Mouse (Mus musculus) forebrain, postnatal 0 days (tissue): ENCODE measurements around the gene Ndrg3. TPM values are rescaled to one million over a fixed set of nuclear protein-coding genes. Genes with fewer than 3 reads are reported as not detected.
A peak's percentile ranks its signal among the peaks of the same experiment; 100 is the strongest.
"Not testable (repeated sequence)": the region's sequence is repeated elsewhere in the genome, so short reads cannot be mapped to it uniquely, and the experiment has no call there.

Experiments
- ATAC-seq: fragments of 200-750 bp; cut with Nextera tagmentation; 2 replicates; pipeline ENCODE4 v1.8.0; 2017; ENCODE audit warnings: mild to moderate bottlenecking, moderate library complexity
- DNase-seq: peaks from one replicate; pipeline ENCODE4 v3.0.0-alpha.2; 2015
- H3K27ac ChIP-seq: fragments of 300-500 bp; sonication (generic); 2 replicates; pipeline ENCODE4 v1.5.1; 2014; ENCODE audit warnings: low read depth, mild to moderate bottlenecking, antibody characterized with exemption, low read length, moderate library complexity, mixed read lengths
- H3K27me3 ChIP-seq: fragments of 300-500 bp; sonication (generic); 2 replicates; pipeline ENCODE4 v1.6.1; 2014; ENCODE audit warnings: mild to moderate bottlenecking, low read length, mixed read lengths; ENCODE audit not compliant: insufficient read depth
- H3K36me3 ChIP-seq: fragments of 300-500 bp; sonication (generic); 2 replicates; pipeline ENCODE4 v1.6.1; 2014; ENCODE audit warnings: mild to moderate bottlenecking, moderate library complexity; ENCODE audit not compliant: insufficient read depth
- H3K4me1 ChIP-seq: fragments of 300-500 bp; sonication (generic); 2 replicates; pipeline ENCODE4 v1.6.1; 2014; ENCODE audit warnings: antibody characterized with exemption; ENCODE audit not compliant: insufficient read depth
- H3K4me2 ChIP-seq: fragments of 300-500 bp; sonication (generic); 2 replicates; pipeline ENCODE4 v1.6.1; 2014; ENCODE audit warnings: low read depth, mild to moderate bottlenecking, moderate library complexity
- H3K4me3 ChIP-seq: fragments of 300-500 bp; sonication (generic); 2 replicates; pipeline ENCODE4 v1.5.1; 2014; ENCODE audit warnings: low read depth, low read length, mixed read lengths
- H3K9ac ChIP-seq: fragments of 300-500 bp; sonication (generic); 2 replicates; pipeline ENCODE4 v1.6.1; 2014; ENCODE audit warnings: mild to moderate bottlenecking
- H3K9me3 ChIP-seq: fragments of 300-500 bp; sonication (generic); 2 replicates; pipeline ENCODE4 v1.6.1; 2016; ENCODE audit warnings: low read length
- CTCF ChIP-seq: sonication (generic); IDR thresholded peaks from 2 replicates; pipeline ENCODE4 v1.5.1; 2016; ENCODE audit warnings: antibody characterized with exemption, control low read depth, low read depth
- WGBS: fragments of 180-500 bp; shearing (Covaris S2); extraction: QIAGEN DNeasy Blood & Tissue Kit; methylation state at CpG from one replicate; pipeline ENCODE4 v1.1.7; 2014; 5-methylcytosine and 5-hydroxymethylcytosine counted together
- polyA plus RNA-seq: library from polyadenylated mRNA; unstranded; fragments of >200 nt; fragmentation: Nextera tagmentation; extraction: Ambion mirVana; gene quantifications from 2 replicates; pipeline ENCODE4 v1.2.1, GENCODE M21; 2015
- total RNA-seq: library from RNA; depleted of rRNA; stranded (reverse); fragments of >200 nt; gene quantifications from 2 replicates; pipeline ENCODE4 v1.2.3, GENCODE M21; 2014

Gene Ndrg3
- total and polyA plus RNA-seq, 2 experiments from 2014 or later, result 147 to 161 TPM

DNA sequence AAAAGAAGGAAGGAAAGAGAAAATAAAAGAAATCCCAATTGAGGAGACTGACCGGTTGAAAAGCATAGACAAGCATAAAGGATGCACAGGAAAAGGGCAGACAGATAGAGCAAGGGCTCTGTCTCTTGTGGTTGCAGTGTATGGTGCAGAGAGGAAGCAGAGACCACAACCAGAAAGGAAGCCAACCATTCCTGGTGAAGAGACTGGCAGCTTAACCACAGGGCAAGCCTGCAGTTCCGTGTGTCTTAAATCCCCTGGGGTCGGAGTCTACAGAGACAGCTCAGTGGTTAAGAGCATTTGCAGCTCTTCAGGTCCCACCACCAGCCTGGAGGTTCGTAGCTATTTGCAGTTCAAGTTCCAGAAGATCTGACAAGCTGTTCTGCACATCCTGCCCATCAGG, 73.3 kb downstream of the Ndrg3 start:
- DNase-seq (no peak), ATAC-seq (no peak)
- Histone ChIP-seq H3K9me3 (no peaks in the 10 kb centered on the region), H3K27ac (no peak overlapping the region), H3K36me3 (no peaks in the 10 kb centered on the region), H3K9ac (no peak overlapping the region), H3K27me3 (no peaks in the 10 kb centered on the region), H3K4me2 (no peak overlapping the region), H3K4me1 (no peaks in the 10 kb centered on the region), H3K4me3 (no peak overlapping the region)
- TF ChIP-seq CTCF, result no peak
- 61% methylated on average over 4 of the region's 4 CpGs for WGBS

DNA sequence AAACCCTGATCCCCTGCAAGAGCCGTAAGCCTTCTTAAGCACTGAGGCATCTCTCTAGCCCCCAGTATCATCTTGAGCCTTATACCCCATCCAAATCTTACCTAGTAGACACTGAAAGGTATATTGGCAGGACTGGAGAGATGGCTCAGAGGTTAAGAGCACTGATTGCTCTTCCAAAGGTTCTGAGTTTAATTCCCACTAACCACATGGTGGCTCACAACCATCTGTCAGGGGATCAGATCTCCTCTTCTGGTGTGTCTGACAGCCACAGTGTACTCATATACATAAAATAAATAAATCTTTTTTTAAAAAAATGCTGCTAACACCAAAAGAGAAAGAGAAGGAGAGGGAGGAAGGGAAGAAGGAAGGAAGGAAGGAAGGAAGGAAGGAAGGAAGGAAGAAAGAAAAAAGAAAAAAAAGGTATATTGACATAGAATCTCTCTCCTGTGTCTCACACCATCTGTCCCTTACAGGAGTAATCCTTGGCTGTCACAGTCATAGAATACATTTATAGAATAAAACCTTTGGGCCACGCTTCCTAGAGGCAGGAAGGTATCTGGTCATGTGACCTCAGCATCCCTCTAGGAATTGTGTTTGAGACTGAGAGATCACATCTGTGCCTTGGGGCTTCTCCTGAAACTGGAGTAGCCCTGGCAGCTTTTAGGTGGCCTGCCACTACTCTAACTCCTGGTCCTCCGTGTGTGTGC, 75.3 kb downstream of the Ndrg3 start:
- no peaks in the 10 kb centered on the region for H3K27me3 ChIP-seq
- H3K36me3 ChIP-seq, result no peaks in the 10 kb centered on the region
- 77% methylated on average over 3 of the region's 3 CpGs for WGBS
- no peak for ATAC-seq
- no peak overlapping the region for H3K27ac ChIP-seq
- no peaks in the 10 kb centered on the region for H3K9me3 ChIP-seq
- H3K4me1 ChIP-seq, result no peaks in the 10 kb centered on the region
- DNase-seq, result no peak
- TF ChIP-seq CTCF, result no peak
- no peak overlapping the region for H3K4me3 ChIP-seq
- no peak overlapping the region for H3K9ac ChIP-seq
- no peak overlapping the region for H3K4me2 ChIP-seq

DNA sequence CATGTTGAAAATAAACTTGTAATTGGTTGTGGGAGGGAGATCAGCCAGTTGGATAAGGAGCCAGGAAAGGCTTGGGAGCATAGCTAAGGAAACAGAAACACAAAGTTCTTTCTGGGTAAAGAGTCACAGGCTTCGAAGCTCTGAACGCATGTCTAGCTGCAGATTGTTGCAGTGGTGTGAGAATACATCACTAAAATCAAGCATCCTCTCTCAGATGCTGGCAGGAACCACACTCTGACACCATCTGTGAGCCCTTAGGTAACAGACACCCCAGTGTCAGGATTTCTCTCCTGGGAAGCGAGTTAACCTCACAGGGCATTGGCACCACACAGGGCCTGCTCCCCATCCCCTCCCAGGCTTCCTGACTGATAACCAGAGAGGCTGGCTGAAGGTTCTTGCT, 76.3 kb downstream of the Ndrg3 start:
- Histone ChIP-seq H3K9me3 (no peaks in the 10 kb centered on the region), H3K4me3 (no peak overlapping the region), H3K4me1 (no peaks in the 10 kb centered on the region), H3K27me3 (no peaks in the 10 kb centered on the region), H3K27ac (no peak overlapping the region), H3K9ac (no peak overlapping the region), H3K36me3 (no peaks in the 10 kb centered on the region), H3K4me2 (no peak overlapping the region)
- peak; percentile 40 for DNase-seq
- 57% methylated on average over 3 of the region's 3 CpGs for WGBS
- ATAC-seq, result peak; percentile 56; the same call in 1 of the 2 replicates
- TF ChIP-seq CTCF, result no peak

DNA sequence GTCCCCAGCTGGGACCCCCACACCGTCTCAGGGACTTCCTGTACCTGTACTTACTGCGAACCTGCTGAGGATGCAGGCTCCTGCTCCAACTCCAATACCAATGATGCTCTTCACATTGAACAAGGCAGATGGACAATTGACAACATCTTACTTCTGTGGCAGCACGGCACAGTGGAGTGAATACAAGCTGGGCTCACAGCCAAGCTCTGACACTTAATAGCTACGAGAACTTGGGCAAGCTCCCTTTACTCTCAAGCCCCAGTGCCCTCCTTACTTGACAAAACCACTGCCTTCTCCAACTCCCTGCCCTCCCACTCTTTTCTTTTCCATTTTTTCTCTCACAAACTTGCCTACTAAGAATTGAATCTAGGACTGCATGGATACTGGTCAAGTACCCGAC, 78.7 kb downstream of the Ndrg3 start:
- Histone ChIP-seq H3K27ac (no peak overlapping the region), H3K4me1 (no peaks in the 10 kb centered on the region), H3K36me3 (no peaks in the 10 kb centered on the region), H3K4me3 (no peak overlapping the region), H3K4me2 (no peak overlapping the region), H3K9ac (no peak overlapping the region), H3K27me3 (no peaks in the 10 kb centered on the region), H3K9me3 (no peaks in the 10 kb centered on the region)
- 57% methylated on average over 5 of the region's 5 CpGs for WGBS
- ATAC-seq (no peak), DNase-seq (no peak)
- TF ChIP-seq CTCF, result no peak

DNA sequence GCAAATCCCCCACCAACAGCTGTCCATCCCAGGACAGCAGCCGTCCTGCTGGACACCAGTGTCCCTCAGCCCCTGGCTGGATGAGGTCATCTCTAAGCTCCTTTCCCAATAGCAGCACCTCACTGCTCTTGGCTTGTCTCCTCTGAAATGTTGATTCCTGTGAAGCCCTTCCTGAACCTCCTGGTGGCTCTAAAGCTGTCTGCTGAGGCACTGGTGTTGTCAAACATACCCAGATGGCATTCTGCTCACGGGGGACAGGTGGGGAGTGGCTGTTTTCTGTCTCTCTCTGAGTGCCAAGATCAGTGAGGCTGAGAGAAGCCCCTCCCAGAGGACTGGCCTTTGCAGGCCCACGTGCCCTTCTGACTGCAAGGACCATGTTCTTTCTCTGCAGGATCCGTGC, 85.9 kb downstream of the Ndrg3 start:
- not testable (repeated sequence) for H3K9ac ChIP-seq, H3K4me1 ChIP-seq, H3K27me3 ChIP-seq, H3K36me3 ChIP-seq, H3K27ac ChIP-seq, H3K9me3 ChIP-seq, H3K4me2 ChIP-seq, DNase-seq, H3K4me3 ChIP-seq, ATAC-seq
- WGBS, result 45% methylated on average over 4 of the region's 4 CpGs

DNA sequence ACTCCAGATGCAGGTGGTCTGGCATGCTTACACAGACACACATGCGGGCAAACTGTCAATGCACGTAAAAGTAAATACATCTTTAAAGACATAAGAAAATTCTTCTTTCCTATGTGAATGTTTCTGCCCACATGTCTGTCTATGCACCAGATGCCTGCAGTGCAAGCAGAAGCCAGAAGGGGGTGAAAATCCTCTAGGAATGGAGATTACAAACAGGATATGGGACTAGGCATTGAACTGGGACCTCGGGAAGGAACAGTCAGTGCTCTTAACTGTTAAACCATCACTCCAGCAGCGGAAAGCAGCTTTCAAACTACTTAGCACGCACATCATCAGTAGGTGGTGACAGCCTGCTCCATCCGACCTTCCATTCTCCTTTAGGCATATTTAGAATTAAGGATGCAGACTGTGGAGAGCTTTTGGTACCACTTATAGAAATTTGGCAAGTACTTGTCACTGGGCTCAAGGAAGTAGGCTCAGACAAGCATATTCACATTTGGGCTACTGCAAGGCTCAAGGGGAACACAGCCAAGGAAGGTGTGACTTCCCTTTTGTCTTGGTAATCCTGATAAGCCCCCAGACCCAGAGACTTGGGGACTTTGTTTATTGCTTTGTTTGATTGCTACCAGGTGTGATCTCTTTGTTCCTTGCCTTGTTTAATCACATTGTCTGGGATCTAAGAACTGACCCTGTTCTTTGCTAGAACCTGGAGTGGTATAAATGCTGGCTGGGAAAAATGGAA, 86.7 kb downstream of the Ndrg3 start:
- Histone ChIP-seq H3K4me2 (no peak overlapping the region), H3K27ac (no peak overlapping the region), H3K4me3 (no peak overlapping the region), H3K36me3 (no peaks in the 10 kb centered on the region), H3K9me3 (no peaks in the 10 kb centered on the region), H3K27me3 (no peaks in the 10 kb centered on the region), H3K9ac (no peak overlapping the region), H3K4me1 (no peaks in the 10 kb centered on the region)
- DNase-seq, result peak; percentile 77
- WGBS, result 25% methylated on average over 6 of the region's 6 CpGs
- ATAC-seq, result peak; percentile 63; the same call in 1 of the 2 replicates
- TF ChIP-seq CTCF, result peak; percentile 84

DNA sequence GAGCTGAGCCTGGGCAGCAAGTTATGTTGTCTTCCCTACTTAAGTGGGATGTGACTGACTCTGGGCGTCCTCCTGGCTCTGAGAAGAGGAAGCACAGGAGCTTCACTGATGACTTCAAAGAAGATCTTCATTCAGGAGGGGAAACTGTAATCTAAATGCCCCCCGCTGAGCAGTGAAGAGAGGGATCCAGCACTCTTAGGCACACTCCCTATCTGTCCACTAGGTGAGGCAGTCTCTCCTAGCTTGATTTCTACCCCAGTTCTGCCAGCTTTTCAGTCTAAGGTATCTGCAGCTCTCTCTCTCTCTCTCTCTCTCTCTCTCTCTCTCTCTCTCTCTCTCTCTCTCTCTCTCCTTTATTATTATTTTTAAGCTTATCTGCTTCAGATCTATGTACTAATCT, 88.5 kb downstream of the Ndrg3 start:
- no peak overlapping the region for H3K4me2 ChIP-seq
- no peak overlapping the region for H3K9ac ChIP-seq
- H3K9me3 ChIP-seq, result no peaks in the 10 kb centered on the region
- no peak overlapping the region for H3K4me3 ChIP-seq
- peaks cover 5% of the 10 kb centered on the region; the same call in 1 of the 2 replicates for H3K4me1 ChIP-seq
- DNase-seq, result no peak
- ATAC-seq, result no peak
- H3K27me3 ChIP-seq, result no peaks in the 10 kb centered on the region
- 52% methylated on average over 2 of the region's 2 CpGs for whole genome bisulfite sequencing
- TF ChIP-seq CTCF, result peak; percentile 47
- no peak overlapping the region for H3K27ac ChIP-seq
- no peaks in the 10 kb centered on the region for H3K36me3 ChIP-seq

DNA sequence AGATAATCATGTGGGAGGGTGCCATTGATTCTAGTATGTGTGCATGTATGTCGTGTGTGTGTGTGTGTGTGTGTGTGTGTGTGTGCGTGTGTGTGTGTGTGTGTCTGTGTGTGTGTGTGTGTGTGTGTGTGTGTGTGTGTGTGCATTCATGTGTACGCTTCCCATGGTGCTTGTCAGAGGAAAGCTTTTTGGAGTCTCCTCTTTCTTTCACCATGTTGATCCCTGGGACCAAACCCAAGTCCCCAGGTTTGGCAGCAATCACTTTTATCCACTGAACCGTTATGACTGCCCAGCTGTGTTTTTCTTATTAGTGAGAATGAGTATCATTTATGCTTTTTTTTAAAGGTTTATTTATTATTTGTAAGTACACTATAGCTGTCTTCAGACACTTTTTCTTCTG, 89.4 kb downstream of the Ndrg3 start:
- not testable (repeated sequence) for DNase-seq, H3K9ac ChIP-seq, H3K4me2 ChIP-seq, H3K4me1 ChIP-seq, H3K27ac ChIP-seq, H3K9me3 ChIP-seq, H3K27me3 ChIP-seq, H3K4me3 ChIP-seq, ATAC-seq, H3K36me3 ChIP-seq
- 65% methylated on average over 4 of the region's 4 CpGs for WGBS
